Mouse (Mus musculus) ES-Bruce4 (cell line): Measurements from ENCODE around the gene Actl6a.

Source experiments
- CTCF ChIP-seq: IDR thresholded peaks from one replicate; pipeline ENCODE4 v1.8.1; 2011; ENCODE audit warnings: low read depth, low read length
- EP300 ChIP-seq: IDR thresholded peaks from 2 replicates; pipeline ENCODE4 v1.6.1; 2011; ENCODE audit warnings: low read depth, low read length; ENCODE audit not compliant: insufficient read depth
- POLR2A ChIP-seq: IDR thresholded peaks from one replicate; pipeline ENCODE4 v1.8.1; 2011; ENCODE audit warnings: low read length; ENCODE audit not compliant: insufficient read depth

GRCm38 (mm10) chr3:32737172-32737655, 31.1 kb downstream of the Actl6a start, which contains the start of gene Mrpl47:
- TF ChIP-seq POLR2A (no peak), CTCF (no peak), EP300 (no peak)
